ENCODE assay signal across 12 mouse cellular contexts in the genomic region with DNA sequence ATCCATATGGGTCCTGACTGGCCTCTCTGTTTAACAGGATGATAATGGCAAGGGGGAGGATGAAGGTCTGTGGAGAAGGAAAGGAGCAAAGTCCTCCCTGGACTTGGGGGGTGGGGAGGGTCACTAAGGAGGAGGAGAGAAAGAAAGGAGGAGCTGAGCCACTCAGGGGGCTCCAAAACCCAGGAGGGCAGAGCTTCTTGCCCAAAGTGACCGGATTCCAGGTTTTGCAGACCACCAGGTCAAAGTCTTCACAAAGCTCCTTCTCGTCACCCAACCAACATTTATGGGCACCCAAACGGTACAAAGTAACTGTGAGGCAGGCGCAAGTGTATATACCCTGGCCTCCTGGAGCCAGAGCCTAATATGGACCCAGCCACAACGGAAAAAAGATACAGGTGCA. TPM values are rescaled to one million over a fixed set of nuclear protein-coding genes. Genes with fewer than 3 reads are reported as not detected.
A peak's percentile ranks its signal among the peaks of the same experiment; 100 is the strongest.
DNase-seq lines count a peak whose midpoint lies in the region; ATAC-seq and TF ChIP-seq lines count a peak whose summit lies in the region.
"Had no signal": no experiment of that assay in that cellular context is flagged by ENCODE, and none has a peak within 500 bp of the region (broad histone marks: within the 10 kb centered on the region; RNA-seq: fewer than 3 reads in every experiment).

No protein-coding gene starts in this region.

- H3K4me3 ChIP-seq in stomach, embryonic 14.5 days (ENCODE audit: low read depth, low read length): no peak overlapping the region
- H3K4me3 ChIP-seq in stomach, postnatal 0 days (ENCODE audit: low read depth, low read length): no peak overlapping the region
- H3K4me3 ChIP-seq in intestine, embryonic 16.5 days (ENCODE audit: low read length): no peak overlapping the region
- H3K4me3 ChIP-seq in midbrain, embryonic 11.5 days (ENCODE audit: low read depth, low read length): peak overlapping the region; percentile 95

- H3K9ac ChIP-seq in stomach, embryonic 14.5 days (replicated peaks; ENCODE audit: low read depth, low read length): no peak overlapping the region
- H3K9ac ChIP-seq in stomach, postnatal 0 days (ENCODE audit: low read length): no peak overlapping the region
- H3K9ac ChIP-seq in intestine, embryonic 16.5 days (ENCODE audit: low read depth, low read length): 0 out of 2 replicates have a peak overlapping the region, but pooled peaks have one; percentile 1
- H3K9ac ChIP-seq in midbrain, embryonic 11.5 days (ENCODE audit: low read length): peak overlapping the region; percentile 97

- intact Hi-C loops in heart, postnatal 25 days (cut with DNase I): no loop called here

- no peaks in the 10 kb centered on the region for H3K36me3 ChIP-seq in stomach, embryonic 14.5 days (ENCODE audit: control insufficient read depth, insufficient read depth, low read length)
- no peaks in the 10 kb centered on the region for H3K36me3 ChIP-seq in stomach, postnatal 0 days (ENCODE audit: control insufficient read depth, insufficient read depth, low read length)
- H3K36me3 ChIP-seq in intestine, embryonic 16.5 days (ENCODE audit: control insufficient read depth, insufficient read depth, low read length): no peaks in the 10 kb centered on the region
- no peaks in the 10 kb centered on the region for H3K36me3 ChIP-seq in midbrain, embryonic 11.5 days (ENCODE audit: control insufficient read depth, insufficient read depth, low read length)

- no peak for TF ChIP-seq CTCF in stomach, postnatal 0 days (IDR thresholded peaks at IDR 0.05; ENCODE audit: low read depth)

- H3K27ac ChIP-seq in stomach, embryonic 14.5 days (ENCODE audit: low read length): no peak overlapping the region
- H3K27ac ChIP-seq in stomach, postnatal 0 days (replicated peaks): no peak overlapping the region
- no peak overlapping the region for H3K27ac ChIP-seq in intestine, embryonic 16.5 days (ENCODE audit: low read length)
- peak overlapping the region; percentile 97 for H3K27ac ChIP-seq in midbrain, embryonic 11.5 days (ENCODE audit: low read depth, low read length)

- no peak for ATAC-seq in stomach, embryonic 14.5 days (ENCODE audit: insufficient number of reproducible peaks, insufficient read depth, low FRiP score, low read depth)
- ATAC-seq in stomach, postnatal 0 days (ENCODE audit: low FRiP score, low TSS enrichment): no peak
- no peak for ATAC-seq in intestine, embryonic 16.5 days
- ATAC-seq in midbrain, embryonic 11.5 days (ENCODE audit: low FRiP score): no peak
- ATAC-seq in megakaryocyte-erythroid progenitor cell, adult 5-6 weeks (replicated peaks; ENCODE audit: low FRiP score, low TSS enrichment, poor library complexity, severe bottlenecking): no peak

- TF ChIP-seq EP300 in stomach, postnatal 0 days (optimal IDR thresholded peaks at IDR 0.05): no peak

- DNase-seq in stomach, postnatal 0 days (ENCODE audit: low spot score): no peak
- DNase-seq in midbrain, embryonic 11.5 days (ENCODE audit: low spot score, missing footprints): peak; percentile 90
- no peak for DNase-seq in left cerebral cortex, adult 11 months (ENCODE audit: low spot score)
- no peak for DNase-seq in heart, postnatal 25 days (ENCODE audit: low spot score)
- no peak for DNase-seq in spleen, adult 18-20 months
- DNase-seq: lung, adult 18-20 months; thymus, postnatal 4 days had no signal

- 65% methylated on average over 5 of the region's 5 CpGs for WGBS in stomach, embryonic 14.5 days
- WGBS in stomach, postnatal 0 days: 74% methylated on average over 5 of the region's 5 CpGs
- WGBS in intestine, embryonic 16.5 days: 50% methylated on average over 5 of the region's 5 CpGs
- WGBS in midbrain, embryonic 11.5 days: 19% methylated on average over 5 of the region's 5 CpGs

- peaks cover 32% of the 10 kb centered on the region for H3K4me1 ChIP-seq in stomach, embryonic 14.5 days (ENCODE audit: control insufficient read depth, insufficient read depth, low read length)
- H3K4me1 ChIP-seq in stomach, postnatal 0 days (replicated peaks; ENCODE audit: control insufficient read depth, insufficient read depth): peaks cover 2% of the 10 kb centered on the region; the same call in 1 of the 2 replicates
- peaks cover 27% of the 10 kb centered on the region for H3K4me1 ChIP-seq in intestine, embryonic 16.5 days (ENCODE audit: control insufficient read depth, insufficient read depth, low read length)
- H3K4me1 ChIP-seq in midbrain, embryonic 11.5 days (ENCODE audit: control insufficient read depth, insufficient read depth, low read length): peaks cover 48% of the 10 kb centered on the region

- no peaks in the 10 kb centered on the region for H3K27me3 ChIP-seq in stomach, embryonic 14.5 days (ENCODE audit: control insufficient read depth, insufficient read depth, low read length)
- H3K27me3 ChIP-seq in stomach, postnatal 0 days (ENCODE audit: control insufficient read depth, insufficient read depth, low read length): no peaks in the 10 kb centered on the region
- H3K27me3 ChIP-seq in intestine, embryonic 16.5 days (replicated peaks; ENCODE audit: control insufficient read depth, insufficient read depth, low read length): no peaks in the 10 kb centered on the region
- no peaks in the 10 kb centered on the region for H3K27me3 ChIP-seq in midbrain, embryonic 11.5 days (ENCODE audit: control insufficient read depth, insufficient read depth, low read length)

- no peaks in the 10 kb centered on the region for H3K9me3 ChIP-seq in stomach, embryonic 14.5 days (ENCODE audit: control insufficient read depth, low read depth, low read length)
- H3K9me3 ChIP-seq in stomach, postnatal 0 days (ENCODE audit: control insufficient read depth, low read length): no peaks in the 10 kb centered on the region
- H3K9me3 ChIP-seq in intestine, embryonic 16.5 days (ENCODE audit: control insufficient read depth, low read length): no peaks in the 10 kb centered on the region
- H3K9me3 ChIP-seq in midbrain, embryonic 11.5 days (ENCODE audit: control insufficient read depth, low read length): no peaks in the 10 kb centered on the region

- peak overlapping the region; percentile 28; the same call in 1 of the 2 replicates for H3K4me2 ChIP-seq in stomach, embryonic 14.5 days (replicated peaks; ENCODE audit: low read depth, low read length)
- no peak overlapping the region for H3K4me2 ChIP-seq in stomach, postnatal 0 days (replicated peaks; ENCODE audit: low read depth)
- no peak overlapping the region for H3K4me2 ChIP-seq in intestine, embryonic 16.5 days (ENCODE audit: low read depth, low read length)
- peak overlapping the region; percentile 81 for H3K4me2 ChIP-seq in midbrain, embryonic 11.5 days

RNA-seq across cellular contexts. Expression of a gene that starts 2.7 kb away (rescaled TPM):
- polyA plus RNA-seq in stomach, embryonic 14.5 days (2014; fragmentation: Nextera tagmentation; extraction: Ambion mirVana): 0.38 and 0.41 TPM in 2 replicates
- polyA plus RNA-seq in stomach, postnatal 0 days (2015; fragmentation: Nextera tagmentation; extraction: Ambion mirVana): 0.19 and 0.22 TPM in 2 replicates
- 0.12 TPM in 2 replicates for polyA plus RNA-seq in intestine, embryonic 16.5 days (2015; fragmentation: Nextera tagmentation; extraction: Ambion mirVana)
- 1.0 and 1.4 TPM in 2 replicates for polyA plus RNA-seq in midbrain, embryonic 11.5 days (2014; fragmentation: Nextera tagmentation; extraction: Ambion mirVana)
- not detected in 2 replicates for total RNA-seq in megakaryocyte-erythroid progenitor cell, adult 5-6 weeks (2014; fragmentation: Nextera tagmentation)
- total RNA-seq in megakaryocyte-erythroid progenitor cell, adult 5-6 weeks (2017): not detected in 2 replicates
- total RNA-seq in heart, postnatal 25 days (2021): 1 to 10 TPM; 1.3 to 1.4 TPM

RNA-seq across cellular contexts. Expression of a gene that starts 28.5 kb away (rescaled TPM):
- not detected in 2 replicates for polyA plus RNA-seq in stomach, embryonic 14.5 days (2014; fragmentation: Nextera tagmentation; extraction: Ambion mirVana)
- not detected in 2 replicates for polyA plus RNA-seq in stomach, postnatal 0 days (2015; fragmentation: Nextera tagmentation; extraction: Ambion mirVana)
- polyA plus RNA-seq in intestine, embryonic 16.5 days (2015; fragmentation: Nextera tagmentation; extraction: Ambion mirVana): not detected in 2 replicates
- polyA plus RNA-seq in midbrain, embryonic 11.5 days (2014; fragmentation: Nextera tagmentation; extraction: Ambion mirVana): not detected in 2 replicates
- total RNA-seq in megakaryocyte-erythroid progenitor cell, adult 5-6 weeks (2014; fragmentation: Nextera tagmentation): not detected in 2 replicates
- not detected in 2 replicates for total RNA-seq in megakaryocyte-erythroid progenitor cell, adult 5-6 weeks (2017)
- not detected for total RNA-seq in heart, postnatal 25 days (2021)
- polyA plus RNA-seq: small intestine, adult 2 months had no signal

RNA-seq across cellular contexts. Expression of a gene that starts 39.9 kb away (rescaled TPM):
- polyA plus RNA-seq in stomach, embryonic 14.5 days (2014; fragmentation: Nextera tagmentation; extraction: Ambion mirVana): not detected in 2 replicates
- polyA plus RNA-seq in stomach, postnatal 0 days (2015; fragmentation: Nextera tagmentation; extraction: Ambion mirVana): not detected in 2 replicates
- polyA plus RNA-seq in intestine, embryonic 16.5 days (2015; fragmentation: Nextera tagmentation; extraction: Ambion mirVana): not detected in 2 replicates
- polyA plus RNA-seq in midbrain, embryonic 11.5 days (2014; fragmentation: Nextera tagmentation; extraction: Ambion mirVana): not detected in 2 replicates
- not detected in 2 replicates for total RNA-seq in megakaryocyte-erythroid progenitor cell, adult 5-6 weeks (2014; fragmentation: Nextera tagmentation)
- not detected in 2 replicates for total RNA-seq in megakaryocyte-erythroid progenitor cell, adult 5-6 weeks (2017)
- not detected for total RNA-seq in heart, postnatal 25 days (2021)
- total RNA-seq: gastrocnemius, postnatal 4 days had no signal
- polyA plus RNA-seq: small intestine, adult 2 months had no signal

RNA-seq across cellular contexts. Expression of a gene that starts 52.7 kb away (rescaled TPM):
- polyA plus RNA-seq in stomach, embryonic 14.5 days (2014; fragmentation: Nextera tagmentation; extraction: Ambion mirVana): 15.6 and 16.9 TPM in 2 replicates
- polyA plus RNA-seq in stomach, postnatal 0 days (2015; fragmentation: Nextera tagmentation; extraction: Ambion mirVana): 13.5 and 15.2 TPM in 2 replicates
- polyA plus RNA-seq in intestine, embryonic 16.5 days (2015; fragmentation: Nextera tagmentation; extraction: Ambion mirVana): 31.2 and 31.9 TPM in 2 replicates
- 4.2 and 5.0 TPM in 2 replicates for polyA plus RNA-seq in midbrain, embryonic 11.5 days (2014; fragmentation: Nextera tagmentation; extraction: Ambion mirVana)
- total RNA-seq in megakaryocyte-erythroid progenitor cell, adult 5-6 weeks (2014; fragmentation: Nextera tagmentation): not detected in 2 replicates
- 3.3 TPM in 1 of 2 replicates, not detected in the other for total RNA-seq in megakaryocyte-erythroid progenitor cell, adult 5-6 weeks (2017)
- total RNA-seq in heart, postnatal 25 days (2021): 10 to 100 TPM; 23.2 to 31.5 TPM

Comparison
In these comparisons a context has a peak if more than half of its experiments do, and no peak if none do; other contexts are left out.
1. H3K4me2 ChIP-seq: peak in stomach, embryonic 14.5 days (single experiment) and midbrain, embryonic 11.5 days (single experiment); none in stomach, postnatal 0 days (single experiment) and intestine, embryonic 16.5 days (single experiment).
2. H3K9ac ChIP-seq: peak in intestine, embryonic 16.5 days (single experiment) and midbrain, embryonic 11.5 days (single experiment); none in stomach, embryonic 14.5 days (single experiment) and stomach, postnatal 0 days (single experiment).